Comparison of ENCODE assay signal across 8 mouse cellular contexts in genomic region chr10:24754874-24755540, GRCm38 (mm10). TPM values are rescaled to one million over a fixed set of nuclear protein-coding genes. Genes with fewer than 3 reads are reported as not detected.
DNase-seq lines count a peak whose midpoint lies in the region; ATAC-seq and TF ChIP-seq lines count a peak whose summit lies in the region.
"Had no signal": no experiment of that assay in that cellular context is flagged by ENCODE, and none has a peak within 500 bp of the region (broad histone marks: within the 10 kb centered on the region; RNA-seq: fewer than 3 reads in every experiment).

No protein-coding gene starts in this region.

- no peaks in the 10 kb centered on the region for H3K4me1 ChIP-seq in lung, postnatal 0 days (ENCODE audit: insufficient read depth, low read depth, low read length)
- peaks cover 6% of the 10 kb centered on the region; the same call in 1 of the 2 replicates for H3K4me1 ChIP-seq in forebrain, postnatal 0 days (ENCODE audit: insufficient read depth)
- H3K4me1 ChIP-seq in limb, embryonic 15.5 days: peaks cover 9% of the 10 kb centered on the region; the same call in 1 of the 2 replicates
- H3K4me1 ChIP-seq in stomach, embryonic 16.5 days (ENCODE audit: control insufficient read depth, insufficient read depth, low read length): no peaks in the 10 kb centered on the region

- no peak for ATAC-seq in lung, postnatal 0 days
- no peak for ATAC-seq in forebrain, postnatal 0 days
- ATAC-seq in limb, embryonic 15.5 days (ENCODE audit: insufficient number of reproducible peaks, low FRiP score, low TSS enrichment, low read depth): no peak
- no peak for ATAC-seq in stomach, embryonic 16.5 days (ENCODE audit: insufficient read depth, low FRiP score)
- no peak for ATAC-seq in megakaryocyte, adult 5-6 weeks (ENCODE audit: poor library complexity, severe bottlenecking)

- DNase-seq in lung, postnatal 0 days (ENCODE audit: low spot score): no peak
- no peak for DNase-seq in lung, postnatal 10 days
- no peak for DNase-seq in forebrain, postnatal 0 days
- DNase-seq in layer of hippocampus, adult 18-20 months (ENCODE audit: low spot score in 2 of 2): no peak
- DNase-seq: kidney, postnatal 4 days had no signal

- H3K27me3 ChIP-seq in lung, postnatal 0 days (replicated peaks; ENCODE audit: insufficient read depth, low read length): no peaks in the 10 kb centered on the region
- no peaks in the 10 kb centered on the region for H3K27me3 ChIP-seq in forebrain, postnatal 0 days (ENCODE audit: insufficient read depth, low read length)
- no peaks in the 10 kb centered on the region for H3K27me3 ChIP-seq in limb, embryonic 15.5 days
- no peaks in the 10 kb centered on the region for H3K27me3 ChIP-seq in stomach, embryonic 16.5 days (ENCODE audit: control insufficient read depth, insufficient read depth, low read length)

- TF ChIP-seq CTCF in lung, postnatal 0 days (IDR thresholded peaks at IDR 0.05): no peak
- no peak for TF ChIP-seq CTCF in forebrain, postnatal 0 days (IDR thresholded peaks at IDR 0.05; ENCODE audit: low read depth)

- no peak overlapping the region for H3K4me3 ChIP-seq in lung, postnatal 0 days (ENCODE audit: low read depth, low read length)
- peak overlapping the region; percentile 31 for H3K4me3 ChIP-seq in forebrain, postnatal 0 days (ENCODE audit: low read depth, low read length)
- H3K4me3 ChIP-seq in limb, embryonic 15.5 days: peak overlapping the region; percentile 32; the same call in 1 of the 2 replicates
- H3K4me3 ChIP-seq in stomach, embryonic 16.5 days (replicated peaks; ENCODE audit: low read length): peak overlapping the region; percentile 40; the same call in 1 of the 2 replicates

- H3K9ac ChIP-seq in lung, postnatal 0 days (replicated peaks; ENCODE audit: low read depth): no peak overlapping the region
- peak overlapping the region; percentile 19; the same call in 1 of the 2 replicates for H3K9ac ChIP-seq in forebrain, postnatal 0 days
- no peak overlapping the region for H3K9ac ChIP-seq in limb, embryonic 15.5 days
- H3K9ac ChIP-seq in stomach, embryonic 16.5 days (ENCODE audit: low read length): no peak overlapping the region

- no peaks in the 10 kb centered on the region for H3K36me3 ChIP-seq in lung, postnatal 0 days (ENCODE audit: insufficient read depth, low read length)
- H3K36me3 ChIP-seq in forebrain, postnatal 0 days (ENCODE audit: insufficient read depth): no peaks in the 10 kb centered on the region
- H3K36me3 ChIP-seq in limb, embryonic 15.5 days: no peaks in the 10 kb centered on the region
- H3K36me3 ChIP-seq in stomach, embryonic 16.5 days (ENCODE audit: control insufficient read depth, insufficient read depth, low read length): no peaks in the 10 kb centered on the region

- peak overlapping the region; percentile 40; the same call in 1 of the 2 replicates for H3K4me2 ChIP-seq in lung, postnatal 0 days (replicated peaks; ENCODE audit: low read depth, low read length)
- peak overlapping the region; percentile 44 for H3K4me2 ChIP-seq in forebrain, postnatal 0 days (ENCODE audit: low read depth)
- peak overlapping the region; percentile 42 for H3K4me2 ChIP-seq in limb, embryonic 15.5 days
- peak overlapping the region; percentile 48 for H3K4me2 ChIP-seq in stomach, embryonic 16.5 days (ENCODE audit: low read depth, low read length)

- 66% methylated on average over 9 of the region's 9 CpGs for WGBS in lung, postnatal 0 days
- 12% methylated on average over 9 of the region's 9 CpGs for WGBS in forebrain, postnatal 0 days
- 51% methylated on average over 9 of the region's 9 CpGs for WGBS in limb, embryonic 15.5 days
- WGBS in stomach, embryonic 16.5 days: 64% methylated on average over 9 of the region's 9 CpGs

- H3K27ac ChIP-seq in lung, postnatal 0 days (ENCODE audit: low read length): no peak overlapping the region
- H3K27ac ChIP-seq in forebrain, postnatal 0 days (ENCODE audit: low read depth, low read length): no peak overlapping the region
- H3K27ac ChIP-seq in limb, embryonic 15.5 days: peak overlapping the region; percentile 69
- H3K27ac ChIP-seq in stomach, embryonic 16.5 days (ENCODE audit: low read length): no peak overlapping the region

- H3K9me3 ChIP-seq in lung, postnatal 0 days (ENCODE audit: low read length): no peaks in the 10 kb centered on the region
- H3K9me3 ChIP-seq in forebrain, postnatal 0 days (ENCODE audit: low read length): no peaks in the 10 kb centered on the region
- H3K9me3 ChIP-seq in limb, embryonic 15.5 days: no peaks in the 10 kb centered on the region
- no peaks in the 10 kb centered on the region for H3K9me3 ChIP-seq in stomach, embryonic 16.5 days (replicated peaks; ENCODE audit: control insufficient read depth, low read length)

- TF ChIP-seq EP300 in lung, postnatal 0 days (IDR thresholded peaks at IDR 0.05): no peak

RNA-seq across cellular contexts. Expression of gene Enpp1, which starts 43.0 kb away (rescaled TPM):
- polyA plus RNA-seq in lung, postnatal 0 days (2015; fragmentation: Nextera tagmentation; extraction: Ambion mirVana): 2.4 and 2.9 TPM in 2 replicates
- total RNA-seq in forebrain, postnatal 0 days (2014; rRNA removed): 3.7 and 6.1 TPM in 2 replicates
- 2.2 TPM in 2 replicates for polyA plus RNA-seq in forebrain, postnatal 0 days (2015; fragmentation: Nextera tagmentation; extraction: Ambion mirVana)
- polyA plus RNA-seq in limb, embryonic 15.5 days (2015; fragmentation: Nextera tagmentation; extraction: Ambion mirVana): 9.4 and 10.9 TPM in 2 replicates
- polyA plus RNA-seq in stomach, embryonic 16.5 days (2015; fragmentation: Nextera tagmentation; extraction: Ambion mirVana): 7.1 and 7.6 TPM in 2 replicates
- total RNA-seq in layer of hippocampus, adult 18-20 months (2021): 1 to 10 TPM; 3.4 TPM
- total RNA-seq in megakaryocyte, adult 5-6 weeks (2015): 0.64 and 0.83 TPM in 2 replicates
- 0.26 and 1.2 TPM in 2 replicates for total RNA-seq in megakaryocyte, adult 5-6 weeks (2017)
